Mouse (Mus musculus): ENCODE measurements around the gene C1rb. TPM values are rescaled to one million over a fixed set of nuclear protein-coding genes. Genes with fewer than 3 reads are reported as not detected.
"Not testable (repeated sequence)": the region's sequence is repeated elsewhere in the genome, so short reads cannot be mapped to it uniquely, and the experiment has no call there.

Gene C1rb
- polyA plus RNA-seq, 2 experiments from 2014 or later = not detected

- ATAC-seq = no peak
Observed at GRCm38 (mm10) chr6:124602031-124602430, 31.9 kb downstream of the C1rb start.

- ATAC-seq = no peak
Observed at GRCm38 (mm10) chr6:124625612-124626011, 55.5 kb downstream of the C1rb start.

GRCm38 (mm10) chr6:124626184-124626583 is 56.1 kb downstream of the C1rb start:
- not testable (repeated sequence) for ATAC-seq

- ATAC-seq = no peak
Observed at GRCm38 (mm10) chr6:124630763-124631162, 60.7 kb downstream of the C1rb start.

Other genes with a start within 250 kb of the C1rb start
- 10 to 100 TPM in 1 of 2 experiments, 1 to 10 TPM in 1; 8.4 to 15.3 TPM for gene Pex5, start 155.2 kb upstream of the C1rb start, polyA plus RNA-seq (2017; shearing (Covaris generic))
- gene Clstn3, start 105.5 kb upstream of the C1rb start, polyA plus RNA-seq (2017; shearing (Covaris generic)) = under 1 TPM in 1 of 2 experiments, not detected in 1; 0.13 TPM
- not detected for gene C1rl, start 77.2 kb upstream of the C1rb start, polyA plus RNA-seq (2017; shearing (Covaris generic))
- under 1 TPM; 0.19 to 0.39 TPM for gene C1ra, start 57.9 kb upstream of the C1rb start, polyA plus RNA-seq (2017; shearing (Covaris generic))
- not detected for gene C1s1, start 27.9 kb upstream of the C1rb start, polyA plus RNA-seq (2017; shearing (Covaris generic))
- gene C1s2, start 65.8 kb downstream of the C1rb start, polyA plus RNA-seq (2017; shearing (Covaris generic)) = not detected
- 10 to 100 TPM; 33.5 to 35.0 TPM for gene Lpcat3, start 92.7 kb downstream of the C1rb start, polyA plus RNA-seq (2017; shearing (Covaris generic))
- 100 to 1,000 TPM; 465 to 483 TPM for gene Emg1, start 141.9 kb downstream of the C1rb start, polyA plus RNA-seq (2017; shearing (Covaris generic))
- gene Phb2, start 142.0 kb downstream of the C1rb start, polyA plus RNA-seq (2017; shearing (Covaris generic)) = 10 to 100 TPM; 56.1 to 59.9 TPM
- 100 to 1,000 TPM; 187 to 310 TPM for gene Ptpn6, start 168.4 kb downstream of the C1rb start, polyA plus RNA-seq (2017; shearing (Covaris generic))
- 100 to 1,000 TPM; 509 to 554 TPM for gene Grcc10, start 171.1 kb downstream of the C1rb start, polyA plus RNA-seq (2017; shearing (Covaris generic))
- gene Gm45234, start 185.7 kb downstream of the C1rb start, polyA plus RNA-seq (2017; shearing (Covaris generic)) = under 1 TPM in 1 of 2 experiments, not detected in 1; 0.36 TPM
- gene Atn1, start 186.2 kb downstream of the C1rb start, polyA plus RNA-seq (2017; shearing (Covaris generic)) = 1 to 10 TPM; 4.4 to 4.8 TPM
- gene Eno2, start 199.4 kb downstream of the C1rb start, polyA plus RNA-seq (2017; shearing (Covaris generic)) = 1 to 10 TPM; 3.0 to 9.9 TPM
- gene Lrrc23, start 209.4 kb downstream of the C1rb start, polyA plus RNA-seq (2017; shearing (Covaris generic)) = 1 to 10 TPM; 1.1 to 2.7 TPM
- 1 to 10 TPM; 1.7 to 3.4 TPM for gene Spsb2, start 238.4 kb downstream of the C1rb start, polyA plus RNA-seq (2017; shearing (Covaris generic))
- gene Tpi1, start 244.0 kb downstream of the C1rb start, polyA plus RNA-seq (2017; shearing (Covaris generic)) = 10 to 100 TPM; 65.7 to 90.0 TPM

Data from CD4-positive, CD25-positive, alpha-beta regulatory T cell, adult 4 months (primary cell).